Mouse (Mus musculus) thymus, adult 2 months (tissue): ENCODE results near the gene Anp32a.

Source experiments
- CTCF ChIP-seq: fragments of 200-500 bp; IDR thresholded peaks from 2 replicates; pipeline ENCODE4 v1.5.1; 2012; ENCODE audit warnings: mild to moderate bottlenecking, control low read depth, low read length, moderate library complexity, borderline replicate concordance; ENCODE audit not compliant: control insufficient read depth, poor library complexity, insufficient read depth; ENCODE audit errors: extremely low read depth
- POLR2A ChIP-seq: fragments of 200-500 bp; IDR thresholded peaks from 2 replicates; pipeline ENCODE4 v1.6.1; 2012; ENCODE audit warnings: mild to moderate bottlenecking, low read length, control low read depth, moderate library complexity; ENCODE audit not compliant: control insufficient read depth, poor library complexity, insufficient read depth; ENCODE audit errors: extremely low read depth

DNA sequence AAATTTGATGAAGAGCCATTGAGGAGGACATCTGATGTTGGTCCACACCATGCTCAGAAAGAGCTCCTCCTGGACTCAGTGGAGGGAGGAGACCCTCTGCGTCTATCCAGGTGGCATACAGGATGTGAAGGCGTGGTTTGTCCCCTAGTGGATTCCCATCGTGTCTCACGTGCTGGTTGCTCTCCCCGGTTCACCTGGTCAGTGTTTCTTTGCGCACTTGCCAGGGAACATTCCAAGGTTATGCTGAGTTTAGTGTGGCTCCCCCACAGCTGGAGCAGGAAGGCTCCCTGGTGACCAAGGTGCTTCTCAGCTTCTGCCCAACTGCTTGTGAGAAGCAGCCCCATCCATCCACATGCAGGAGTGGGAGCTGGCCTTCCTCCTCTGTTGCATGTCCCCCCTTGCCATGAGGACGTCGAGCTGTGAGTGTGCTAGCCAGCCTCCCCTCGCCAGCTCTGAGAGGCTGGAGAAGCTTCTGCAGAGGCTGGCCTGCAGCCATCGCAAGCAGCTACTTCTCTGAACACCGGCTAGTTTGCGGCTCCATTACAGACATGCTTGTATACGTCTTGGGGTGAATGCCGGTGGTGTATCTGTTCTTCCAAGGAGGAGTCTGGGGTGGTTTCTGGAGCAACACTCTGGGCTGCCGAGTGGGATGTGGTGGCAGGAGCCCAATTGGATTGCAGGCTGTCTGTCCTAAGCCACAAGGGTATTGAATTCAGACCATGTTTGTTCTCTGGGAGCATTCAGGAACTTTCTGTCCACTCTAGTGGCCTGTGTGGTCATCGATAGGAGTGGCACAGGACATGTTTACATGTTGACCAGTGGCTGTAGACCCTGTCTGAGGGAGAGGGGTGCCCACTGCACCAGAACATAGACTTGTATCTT is 14.0 kb downstream of the Anp32a start:
- TF ChIP-seq CTCF (no peak), POLR2A (no peak)
